Mouse (Mus musculus) gastrocnemius, postnatal 36 days (tissue): Measurements from ENCODE around the gene Adam22. TPM values are rescaled to one million over a fixed set of nuclear protein-coding genes. Genes with fewer than 3 reads are reported as not detected.
"Not testable (repeated sequence)": the region's sequence is repeated elsewhere in the genome, so short reads cannot be mapped to it uniquely, and the experiment has no call there.

Source experiments
- DNase-seq, 2 experiments: peaks; one replicate each; pipeline ENCODE4 v3.0.0; 2022
- intact Hi-C: fragments of 180-260 bp; cut with DNase I; formaldehyde crosslinking; loops from one replicate; pipeline ENCODE4 v1.15.1; 2025
- total RNA-seq, 2 experiments: library from RNA; stranded (reverse); gene quantifications; 2 replicates each; pipeline ENCODE4 v1.2.3; 2021

The Adam22 gene
- total RNA-seq, 2 experiments from 2014 or later: 1.6 to 2.0 TPM

- DNase-seq, intact Hi-C loops: not testable (repeated sequence)
Observed at GRCm38 (mm10) chr5:8184992-8185391, 183.0 kb downstream of the Adam22 start.

GRCm38 (mm10) chr5:8180646-8181045 is 187.3 kb downstream of the Adam22 start:
- intact Hi-C loops: no loop called here
- DNase-seq: no peak

- DNase-seq: no peak
- intact Hi-C loops: no loop called here
Observed at GRCm38 (mm10) chr5:8178111-8178510, 189.8 kb downstream of the Adam22 start.

- DNase-seq: no peak
- intact Hi-C loops: loop anchor here (10.0 kb wide), 1 partner anchor 200 kb away; the partner anchor contains the start of gene Adam22
Observed at GRCm38 (mm10) chr5:8164773-8165172, 203.2 kb downstream of the Adam22 start.

- intact Hi-C loops: no loop called here
- no peak for DNase-seq
Observed at GRCm38 (mm10) chr5:8151645-8152044, 216.3 kb downstream of the Adam22 start.

- intact Hi-C loops: no loop called here
- no peak for DNase-seq
Observed at GRCm38 (mm10) chr5:8146146-8146545, 221.8 kb downstream of the Adam22 start.

GRCm38 (mm10) chr5:8145473-8145872 is 222.5 kb downstream of the Adam22 start:
- no peak for DNase-seq
- intact Hi-C loops: no loop called here

GRCm38 (mm10) chr5:8132546-8132945 is 235.4 kb downstream of the Adam22 start:
- intact Hi-C loops: no loop called here
- DNase-seq: no peak

GRCm38 (mm10) chr5:8131918-8132317 is 236.0 kb downstream of the Adam22 start:
- intact Hi-C loops: no loop called here
- DNase-seq: no peak

- intact Hi-C loops: no loop called here
- no peak for DNase-seq
Observed at GRCm38 (mm10) chr5:8129750-8130149, 238.2 kb downstream of the Adam22 start.

- no peak for DNase-seq
- intact Hi-C loops: no loop called here
Observed at GRCm38 (mm10) chr5:8120926-8121325, 247.0 kb downstream of the Adam22 start.

GRCm38 (mm10) chr5:8120087-8120486 is 247.9 kb downstream of the Adam22 start:
- no peak for DNase-seq
- intact Hi-C loops: no loop called here

- intact Hi-C loops: no loop called here
- DNase-seq: no peak
Observed at GRCm38 (mm10) chr5:8116561-8117168, 251.3 kb downstream of the Adam22 start.

- intact Hi-C loops: no loop called here
- DNase-seq: no peak
Observed at GRCm38 (mm10) chr5:8112246-8112645, 255.7 kb downstream of the Adam22 start.

- intact Hi-C loops: no loop called here
Observed at GRCm38 (mm10) chr5:8111691-8112090, 256.3 kb downstream of the Adam22 start.

GRCm38 (mm10) chr5:8095689-8096088 is 272.3 kb downstream of the Adam22 start:
- intact Hi-C loops: no loop called here
- no peak for DNase-seq

More at GRCm38 (mm10) chr5:8111691-8112090, 256.3 kb downstream of the Adam22 start:
- no peak for DNase-seq

GRCm38 (mm10) chr5:8094921-8095320 is 273.0 kb downstream of the Adam22 start:
- DNase-seq: no peak
- intact Hi-C loops: no loop called here

- DNase-seq: no peak
- intact Hi-C loops: no loop called here
Observed at GRCm38 (mm10) chr5:8088147-8088546, 279.8 kb downstream of the Adam22 start.

- DNase-seq: no peak
- intact Hi-C loops: no loop called here
Observed at GRCm38 (mm10) chr5:8085661-8086060, 282.3 kb downstream of the Adam22 start.

GRCm38 (mm10) chr5:8082800-8083509 is 285.0 kb downstream of the Adam22 start:
- intact Hi-C loops: no loop called here
- no peak for DNase-seq

GRCm38 (mm10) chr5:8077481-8077880 is 290.5 kb downstream of the Adam22 start:
- intact Hi-C loops: no loop called here
- no peak for DNase-seq

GRCm38 (mm10) chr5:8073901-8074561 is 293.9 kb downstream of the Adam22 start:
- DNase-seq: no peak
- intact Hi-C loops: no loop called here
